Mouse (Mus musculus): ENCODE results near the gene Ppp1r15b. TPM values are rescaled to one million over a fixed set of nuclear protein-coding genes. Genes with fewer than 3 reads are reported as not detected.
A peak's percentile ranks its signal among the peaks of the same experiment; 100 is the strongest.

Ppp1r15b gene
- total RNA-seq, 2 experiments from 2014 or later = 42.5 to 44.2 TPM

DNA sequence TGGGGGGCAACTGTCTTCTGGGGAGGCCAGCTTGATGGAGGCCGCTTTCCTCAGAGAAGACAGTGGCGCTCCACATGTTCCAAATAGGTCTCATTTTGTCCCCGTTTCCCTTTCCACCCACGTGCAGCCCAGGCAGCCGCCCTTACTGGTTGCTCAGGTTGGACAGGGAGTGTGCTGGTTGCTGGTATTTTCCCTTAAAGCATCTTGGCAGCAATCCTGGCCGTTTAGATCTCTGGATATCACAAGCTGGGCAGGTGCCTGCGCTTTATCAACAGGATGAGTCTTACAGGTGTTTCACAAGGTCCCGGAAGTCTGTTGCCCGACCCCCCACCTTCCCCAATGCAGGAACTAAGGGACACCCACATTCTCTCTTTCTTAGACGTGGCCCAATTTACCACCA is 31.1 kb downstream of the Ppp1r15b start:
- no peak for DNase-seq

DNA sequence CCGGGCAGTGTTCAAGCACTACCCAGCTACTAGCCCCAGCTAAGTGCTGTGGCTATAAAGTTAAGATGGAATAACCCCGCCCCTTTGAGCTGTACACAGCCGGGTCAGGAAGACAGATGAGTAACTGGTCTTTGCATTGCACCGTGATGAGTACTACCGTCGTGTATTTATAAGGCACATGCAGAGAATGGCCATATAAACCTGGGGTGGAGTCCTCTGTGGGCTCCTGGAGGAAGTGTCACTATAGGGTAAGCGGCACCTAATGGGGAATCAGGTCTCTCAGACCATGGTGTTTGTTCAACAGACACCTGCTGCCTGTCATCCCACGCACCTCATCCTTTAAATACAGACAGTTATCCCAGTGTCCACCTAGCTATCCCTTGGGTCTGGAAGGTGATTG is 32.0 kb downstream of the Ppp1r15b start:
- DNase-seq = no peak

DNA sequence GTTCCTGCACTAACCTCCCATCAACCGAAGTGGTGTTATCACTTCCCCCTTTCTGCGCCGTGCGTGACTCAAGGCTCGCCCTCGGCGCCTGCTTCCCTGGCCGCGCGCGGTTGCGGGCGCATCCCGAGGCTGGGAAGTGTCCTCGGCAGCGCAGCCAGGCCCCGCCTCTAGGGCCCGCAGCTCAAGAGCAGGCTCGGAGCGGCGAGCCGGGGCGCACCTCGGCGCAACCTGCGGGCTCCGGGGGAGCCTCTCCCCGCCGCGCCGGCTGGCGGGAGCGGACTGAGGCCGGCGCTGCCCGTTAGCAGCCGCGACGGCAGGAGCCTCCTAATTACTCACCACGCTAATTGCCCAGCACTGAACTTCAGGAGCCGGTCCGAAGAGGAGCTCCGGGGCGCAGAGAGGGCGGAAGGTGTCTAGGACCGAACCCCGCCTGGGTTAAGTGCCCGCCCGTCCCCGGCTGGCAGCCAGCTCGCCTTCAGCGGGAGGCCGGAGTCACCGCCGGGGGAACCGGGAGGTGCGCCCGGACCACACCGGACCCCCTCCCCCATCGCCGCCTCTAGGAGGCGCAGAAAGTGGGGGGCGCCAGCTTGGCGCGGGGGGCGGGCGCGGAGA is 33.0 kb downstream of the Ppp1r15b start, which contains the start of gene Plekha6:
Plekha6 (plus strand) TSS at position 391 of the 612 bp plus-strand sequence.
- DNase-seq = peak in 1 of 2 experiments; percentile 11

DNA sequence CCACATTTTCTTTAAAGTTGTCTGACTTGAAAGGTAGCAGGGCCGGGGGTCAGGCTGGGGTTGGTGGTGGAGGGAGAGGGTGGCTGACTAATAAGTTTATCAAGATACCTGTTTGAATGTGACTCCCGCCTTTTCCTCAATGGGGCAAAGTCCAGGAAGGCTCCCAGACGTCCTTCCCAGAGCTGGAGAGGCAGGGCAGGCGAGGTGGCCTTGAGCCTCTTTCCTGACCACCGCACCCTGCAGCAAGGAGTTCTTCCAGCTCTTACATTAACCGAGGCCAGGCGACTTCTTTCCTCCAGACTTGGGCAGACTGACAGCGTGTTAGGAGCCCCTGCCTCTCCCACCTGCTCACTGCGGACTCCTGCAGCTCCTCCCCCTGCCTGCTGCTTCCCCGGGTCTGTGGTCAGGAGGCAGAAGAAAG is 33.7 kb downstream of the Ppp1r15b start:
- no peak for DNase-seq

DNA sequence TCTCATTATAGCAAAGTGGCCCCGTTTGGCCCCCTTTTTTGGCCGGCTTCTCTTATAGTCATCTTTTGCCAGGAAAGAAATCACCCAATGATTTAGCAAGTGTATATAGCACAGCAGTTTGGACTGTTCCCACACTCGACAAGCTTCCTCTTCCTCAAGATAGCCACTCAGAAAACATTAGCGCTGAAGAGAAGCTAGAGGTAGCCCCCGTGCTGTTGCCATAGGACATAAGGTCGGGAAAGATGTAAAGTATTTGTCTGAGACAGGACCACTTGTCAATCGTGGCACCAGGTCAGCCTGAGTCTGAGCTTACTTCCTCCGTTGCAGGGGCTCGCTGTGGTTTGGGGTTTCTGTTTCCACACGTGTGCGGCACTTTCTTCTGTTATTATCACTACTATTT is 34.2 kb downstream of the Ppp1r15b start:
- DNase-seq = no peak

DNA sequence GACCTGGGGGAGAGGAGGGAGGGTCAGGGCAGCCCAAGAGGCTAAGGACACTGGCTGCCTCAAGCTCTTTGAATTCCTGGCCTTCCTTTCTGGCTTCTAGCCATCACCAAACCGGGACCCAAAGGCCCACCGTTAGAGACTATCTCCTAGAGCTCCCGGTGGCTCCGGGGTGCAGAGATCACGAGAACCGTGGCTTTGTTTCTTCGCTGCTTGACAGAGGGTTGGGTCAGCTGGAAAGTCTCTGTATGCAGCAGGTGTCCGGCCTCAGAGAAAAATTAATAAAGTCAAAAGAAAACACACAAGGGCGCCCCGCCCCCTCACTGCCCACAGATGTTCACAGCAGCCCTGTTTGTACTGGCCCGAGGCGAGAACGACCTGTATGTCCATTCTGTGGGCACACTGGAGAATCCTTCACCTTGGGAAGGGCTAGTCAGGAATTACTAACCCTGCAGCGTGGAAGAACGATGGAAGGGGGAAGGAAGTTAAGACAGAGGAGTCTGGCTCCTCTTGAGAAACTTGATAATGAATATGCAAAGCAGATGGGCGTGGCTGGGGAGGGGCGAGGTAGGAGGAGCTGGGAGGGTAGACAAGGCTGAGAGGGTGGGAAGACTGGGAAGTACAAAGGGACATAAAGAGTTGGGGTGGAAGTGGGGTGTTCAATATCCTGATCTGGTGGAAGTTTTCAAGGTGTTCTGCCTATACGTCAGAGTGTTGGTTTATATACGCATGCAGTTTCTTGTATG is 37.5 kb downstream of the Ppp1r15b start:
- no peak for DNase-seq

DNA sequence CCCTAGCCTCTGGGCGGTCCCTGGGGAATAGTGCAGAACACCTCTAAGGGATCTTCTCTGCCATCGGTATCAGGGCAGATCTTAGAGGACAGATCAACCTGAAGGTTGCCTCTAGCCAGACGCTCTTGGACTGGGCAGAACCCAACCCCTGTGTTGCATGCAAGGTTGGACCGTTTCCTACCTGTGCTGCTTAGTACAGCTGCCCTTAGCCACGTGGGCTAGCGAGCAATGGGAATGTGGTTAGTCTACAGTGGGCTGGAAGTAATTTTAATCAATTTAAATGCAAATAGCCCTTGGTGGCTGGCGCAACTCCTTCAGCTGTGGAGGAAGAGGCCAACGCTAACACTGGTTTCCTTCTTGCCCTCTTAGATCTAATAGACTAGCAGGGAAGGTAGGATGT is 39.3 kb downstream of the Ppp1r15b start:
- DNase-seq = no peak

DNA sequence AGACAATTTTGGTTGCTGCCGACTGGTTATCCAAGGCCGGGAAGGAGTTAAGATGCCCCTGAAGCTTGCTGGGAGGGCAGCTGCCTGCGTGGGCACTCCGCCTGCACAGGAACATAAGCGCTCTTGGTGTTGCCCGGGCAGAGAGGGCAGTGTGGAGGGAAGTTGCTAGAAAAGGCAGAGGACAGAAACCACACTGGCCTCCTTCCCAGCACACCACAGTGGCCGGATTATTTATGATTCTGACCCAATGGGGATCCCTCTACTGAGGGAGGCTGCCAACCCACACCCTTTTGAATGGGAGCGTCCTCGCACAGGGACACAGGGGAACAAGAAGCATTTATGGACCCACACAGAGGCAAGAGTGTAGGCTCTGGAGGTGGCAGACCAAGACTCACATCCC is 40.4 kb downstream of the Ppp1r15b start:
- peak; percentile 21 to 31 for DNase-seq

DNA sequence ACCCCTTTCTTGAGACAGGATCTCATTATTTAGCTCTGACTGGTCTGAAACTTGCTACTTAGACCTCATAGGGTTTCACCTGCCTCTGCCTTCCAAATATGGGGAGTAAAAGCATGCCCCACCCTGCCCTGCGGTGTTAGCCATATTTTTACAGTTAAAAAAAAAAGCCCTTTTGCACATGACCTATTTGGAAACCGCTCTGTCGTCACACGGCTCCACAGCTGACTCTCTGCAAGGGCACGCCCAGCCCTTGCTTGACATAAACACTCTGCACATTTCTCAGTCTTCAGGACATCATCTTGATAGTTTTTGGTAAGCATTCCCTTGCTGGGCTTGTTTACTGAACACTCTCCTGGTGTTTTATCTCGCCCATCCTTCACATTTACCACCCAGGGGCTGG is 44.2 kb downstream of the Ppp1r15b start:
- no peak for DNase-seq

DNA sequence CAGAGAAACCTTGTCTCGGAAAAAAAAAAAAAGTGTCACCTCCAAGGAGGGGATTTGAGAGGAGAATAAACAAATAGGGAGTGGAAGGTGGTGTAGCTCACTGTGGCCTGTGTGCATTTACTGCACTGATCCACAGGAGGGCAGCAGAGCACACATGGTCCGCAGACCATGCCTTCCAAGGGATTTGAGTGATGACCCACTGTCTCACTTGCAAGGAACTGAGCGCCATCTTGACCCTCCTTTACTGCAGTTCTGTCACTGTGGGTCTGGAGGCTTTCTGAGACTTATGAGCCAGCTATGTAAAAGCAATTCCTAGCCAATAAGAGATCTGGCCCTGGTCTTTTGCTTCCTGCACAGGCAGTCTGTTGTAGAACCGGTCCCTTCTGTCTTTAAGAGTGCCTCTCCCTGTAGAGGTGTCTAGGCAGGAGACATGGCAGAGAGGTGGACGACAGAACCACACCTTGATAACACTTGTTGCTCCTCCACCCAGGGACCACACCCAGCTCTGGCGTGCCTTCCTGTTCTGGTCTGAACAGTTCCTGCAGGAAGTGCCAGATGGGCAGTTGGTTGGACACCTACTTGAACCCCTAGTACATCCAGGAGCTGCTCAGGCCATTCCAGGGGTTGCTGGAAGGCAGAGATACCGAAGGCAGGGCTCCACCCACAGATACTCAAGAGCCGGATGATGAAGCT is 46.7 kb downstream of the Ppp1r15b start:
- peak; percentile 51 to 55 for DNase-seq

DNA sequence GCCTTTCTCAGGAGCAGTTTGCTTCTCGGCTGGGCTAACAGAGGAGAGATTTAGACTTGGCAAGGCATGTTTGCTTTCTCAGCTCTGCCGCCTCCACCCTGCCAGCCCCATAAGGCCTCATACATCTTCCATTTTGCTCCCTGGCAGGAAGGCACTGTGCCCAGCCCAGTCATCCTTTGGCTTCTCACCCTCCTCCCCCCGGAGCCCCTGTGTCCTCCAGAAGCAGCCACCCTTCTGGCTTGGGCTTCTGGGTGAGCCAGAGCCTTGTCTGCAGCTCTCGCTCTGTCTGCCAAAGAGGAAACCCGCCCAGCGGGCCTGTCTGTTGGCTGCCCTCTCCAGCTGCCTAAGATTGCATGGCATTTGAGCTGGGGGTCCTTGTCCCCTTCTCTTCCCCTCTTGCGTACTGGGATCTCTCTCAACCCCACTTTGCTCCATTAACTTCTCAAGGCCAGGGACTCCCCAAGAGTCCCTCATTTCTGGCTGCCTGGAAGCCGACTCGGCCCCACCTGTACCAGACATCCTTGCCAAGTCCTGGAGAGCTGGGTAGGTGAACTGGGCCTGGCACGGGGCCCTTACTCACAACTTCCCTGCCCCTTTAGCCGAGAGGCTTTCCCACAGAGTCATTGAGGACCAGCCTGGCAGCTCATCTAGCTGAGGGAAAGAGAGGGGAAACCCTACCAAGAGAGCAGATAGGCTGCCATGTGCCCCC is 47.9 kb downstream of the Ppp1r15b start:
- DNase-seq = peak; percentile 37 to 42

DNA sequence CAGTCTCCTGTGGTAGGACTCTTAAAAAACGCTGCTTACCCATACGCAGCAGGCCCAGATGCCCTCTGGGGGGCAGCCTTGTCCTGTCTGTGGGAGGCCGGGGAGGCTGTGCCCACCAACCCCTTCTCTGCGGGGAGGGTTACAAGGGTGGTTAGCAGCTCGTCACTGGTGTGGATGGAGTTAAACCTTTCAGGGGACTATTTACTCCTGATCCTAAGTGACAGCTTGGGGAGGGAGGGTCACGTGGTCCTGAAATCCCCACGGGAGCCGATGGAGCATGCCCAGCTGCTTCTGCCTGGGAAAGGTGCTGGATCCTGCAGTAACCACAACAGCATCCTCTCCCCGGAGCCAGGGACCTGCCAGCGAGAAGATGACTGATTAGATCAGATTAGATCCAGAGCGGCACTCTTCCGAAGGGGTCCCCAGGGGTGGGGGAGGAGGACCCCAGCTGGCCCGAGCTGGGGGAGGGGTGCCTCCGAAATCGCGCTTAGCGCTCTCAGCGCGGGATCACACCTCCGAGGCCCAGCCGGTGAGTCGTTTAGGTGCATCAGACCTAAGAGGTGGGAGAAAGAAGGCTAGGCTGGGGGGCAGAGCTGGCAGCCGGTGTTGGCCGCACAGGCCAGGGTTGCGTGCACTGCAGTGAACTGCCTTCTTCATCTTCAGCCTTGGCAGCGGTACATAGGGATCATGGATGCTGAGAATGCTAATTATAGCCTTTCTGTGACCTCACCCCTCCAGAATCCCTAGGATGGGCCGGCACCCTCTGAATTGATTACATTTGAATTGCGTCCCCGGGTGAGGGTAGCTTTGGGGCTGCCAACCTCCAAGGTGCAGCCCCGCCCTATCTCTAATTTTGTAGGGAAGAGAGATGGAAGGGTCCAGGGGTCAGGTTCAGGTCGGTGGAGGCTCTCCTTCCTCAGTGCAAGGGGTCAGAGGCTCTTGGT is 50.4 kb downstream of the Ppp1r15b start:
- DNase-seq = peak; percentile 76 to 81

DNA sequence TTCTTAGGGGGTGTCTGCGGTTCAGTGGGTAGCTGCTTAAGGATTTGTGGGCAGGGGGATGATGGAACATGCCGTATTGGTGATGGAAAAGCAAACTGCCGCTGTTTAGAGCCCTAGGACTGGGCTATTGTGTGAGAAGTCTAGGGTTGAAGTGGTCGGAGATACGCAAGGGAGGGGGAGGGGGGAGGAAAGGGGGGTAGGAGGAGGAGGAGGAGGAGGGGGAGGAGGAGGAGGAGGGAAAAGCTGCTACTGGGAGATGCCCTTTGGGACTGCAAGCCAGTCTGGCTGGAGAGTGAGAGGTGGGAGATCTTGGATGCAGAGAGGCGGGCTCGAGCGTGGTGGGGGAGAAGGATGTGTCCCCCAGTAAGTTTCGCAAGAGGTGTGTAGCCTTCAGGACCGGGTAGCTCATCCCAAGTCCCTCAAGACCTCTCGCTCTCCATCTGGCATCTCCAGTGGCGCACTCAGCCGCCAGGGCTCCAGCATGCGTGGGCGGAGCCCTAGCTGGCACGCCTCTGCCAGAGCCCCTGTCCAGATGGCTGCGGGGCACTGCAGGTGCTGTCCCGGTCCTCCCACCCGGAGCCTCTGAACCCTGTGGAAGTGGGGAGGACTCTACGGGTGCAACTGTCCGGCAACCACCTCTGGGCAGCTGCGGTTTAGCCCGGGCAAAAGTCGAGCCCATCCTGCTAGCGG is 51.2 kb downstream of the Ppp1r15b start:
- DNase-seq = peak; percentile 34 to 53

DNA sequence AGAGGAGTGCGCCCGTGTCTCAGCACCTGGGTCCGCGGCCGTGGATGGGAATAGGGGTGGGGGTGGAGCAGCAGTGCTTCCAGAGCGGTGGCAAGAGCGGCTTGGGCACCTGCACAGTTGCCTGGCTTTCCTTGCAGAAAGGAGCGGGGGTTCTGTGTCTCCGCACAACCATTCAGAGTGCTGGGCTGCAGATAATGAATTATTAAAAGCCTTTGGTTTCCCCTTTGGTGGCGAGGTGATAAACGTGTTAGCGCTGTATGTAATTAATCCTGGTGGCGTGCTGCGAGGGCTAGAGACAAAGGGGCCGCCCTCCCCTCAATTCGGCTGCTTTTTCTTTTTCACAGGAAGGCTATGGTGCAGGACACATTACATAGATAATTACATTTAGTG is 51.8 kb downstream of the Ppp1r15b start:
- peak in 1 of 2 experiments; percentile 10 for DNase-seq

DNA sequence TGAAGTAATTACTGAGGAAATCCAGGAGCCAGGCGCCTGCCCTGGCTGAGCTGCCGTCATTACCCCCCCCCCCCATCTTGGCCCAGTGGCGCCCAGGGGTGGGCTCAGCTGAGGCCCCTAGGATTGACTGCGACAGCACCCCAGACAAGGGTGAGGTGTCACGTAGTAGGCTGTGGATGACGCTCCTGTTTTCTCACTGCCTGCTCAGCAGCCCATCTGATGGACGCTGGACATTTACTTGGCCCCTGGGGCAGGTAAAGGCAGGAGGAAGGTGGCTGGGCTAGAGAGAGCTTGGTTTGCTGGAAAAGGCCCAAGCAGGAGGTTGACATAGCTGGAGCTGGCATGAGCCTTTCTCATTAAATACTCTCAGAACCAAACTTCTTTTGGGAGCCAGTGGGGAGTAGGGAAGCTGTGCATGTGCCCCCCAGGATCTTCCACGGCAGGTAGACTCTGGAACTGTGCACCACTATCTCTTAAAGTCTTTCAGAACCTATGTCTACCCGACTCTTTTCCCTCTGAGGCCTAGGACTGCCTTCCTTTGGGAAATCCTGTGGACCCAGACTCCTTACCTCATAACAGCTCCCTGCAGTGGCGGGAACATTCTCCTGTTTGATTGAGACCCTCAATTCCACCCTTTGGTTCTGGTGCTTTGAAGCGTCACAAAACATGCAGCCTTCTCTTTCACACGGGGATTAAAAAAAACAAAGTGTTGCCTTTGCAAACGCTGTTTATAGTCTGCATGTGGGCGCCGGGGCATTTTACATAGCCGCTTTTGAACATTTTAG is 52.4 kb downstream of the Ppp1r15b start:
- no peak for DNase-seq

DNA sequence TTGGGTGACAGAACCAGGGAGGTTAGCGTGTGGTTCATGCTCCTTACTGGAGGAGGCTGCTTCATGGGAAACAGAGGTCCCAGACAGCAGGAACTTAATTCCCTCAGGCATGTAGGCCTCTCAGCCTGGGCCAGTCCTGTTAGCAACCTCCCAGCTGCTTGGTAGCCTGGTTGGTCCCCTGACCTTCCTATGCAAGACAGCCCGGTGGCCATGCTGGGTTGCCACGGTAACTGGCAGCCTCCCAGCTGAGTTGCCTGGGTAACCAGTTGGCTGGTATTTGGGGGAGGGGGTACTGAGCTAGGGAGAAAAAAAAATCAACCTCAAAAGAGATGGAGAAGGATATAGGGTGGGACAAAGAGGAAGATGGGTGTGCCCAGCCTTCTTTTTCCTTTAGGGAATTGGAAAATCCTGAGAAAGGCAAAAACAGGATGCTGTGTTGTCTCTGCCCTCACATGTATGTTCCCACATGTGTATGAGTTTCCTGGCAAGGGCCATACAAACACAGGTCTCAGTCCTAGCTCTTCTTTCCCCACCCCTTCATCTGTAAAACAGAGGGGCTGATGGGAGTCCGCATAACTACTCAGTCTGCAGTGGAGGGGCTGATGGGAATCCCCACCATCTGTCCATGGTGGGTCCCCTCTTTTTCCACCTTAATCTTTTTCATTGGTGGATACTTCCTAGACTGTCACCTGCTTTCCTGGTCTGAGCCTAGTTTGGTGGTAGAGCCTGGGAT is 57.2 kb downstream of the Ppp1r15b start:
- no peak for DNase-seq

DNA sequence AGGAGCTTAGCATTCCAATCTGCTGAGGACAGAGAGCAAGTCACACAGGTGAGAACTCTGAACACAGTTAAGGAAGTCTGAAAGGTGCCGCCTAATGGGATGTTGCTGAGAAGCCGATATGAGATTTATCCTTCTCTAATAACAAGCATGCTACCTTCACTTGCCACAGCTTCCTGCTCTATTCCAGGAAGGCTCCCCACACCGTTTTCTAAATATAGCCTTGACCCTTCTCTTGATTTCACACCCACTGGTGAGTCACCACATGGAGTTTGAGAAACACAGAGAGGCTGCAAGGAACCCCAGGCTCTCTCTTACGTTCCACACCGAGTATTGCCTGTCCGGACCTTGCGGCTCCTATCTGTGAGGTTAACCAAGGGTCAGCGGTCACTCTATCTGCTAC is 57.8 kb downstream of the Ppp1r15b start:
- DNase-seq = no peak
